Mouse (Mus musculus): ENCODE measurements around the gene Gpx3.

GRCm38 (mm10) chr11:54859322-54860165 is 42.7 kb upstream of the Gpx3 start:
- TF ChIP-seq CTCF (IDR thresholded peaks at IDR 0.05; ENCODE audit: extremely low read depth, insufficient read depth, insufficient read length, insufficient replicate concordance) (peak; percentile 43; the same call in 1 of the 2 replicates), POLR2A (IDR thresholded peaks at IDR 0.05; ENCODE audit: low read depth, low read length) (no peak)
